Comparison of ENCODE assay signal across 11 mouse cellular contexts in genomic region chr16:64758561-64759244, GRCm38 (mm10). TPM values are rescaled to one million over a fixed set of nuclear protein-coding genes. Genes with fewer than 3 reads are reported as not detected.
DNase-seq lines count a peak whose midpoint lies in the region; TF ChIP-seq lines count a peak whose summit lies in the region.
"Had no signal": no experiment of that assay in that cellular context is flagged by ENCODE, and none has a peak within 500 bp of the region (broad histone marks: within the 10 kb centered on the region; RNA-seq: fewer than 3 reads in every experiment).

No protein-coding gene starts in this region.

- peak overlapping the region; percentile 31; the same call in 1 of the 2 replicates for H3K27ac ChIP-seq in spleen, adult 2 months (ENCODE audit: insufficient read depth, low read length)
- H3K27ac ChIP-seq: kidney, postnatal 0 days; neural tube, embryonic 15.5 days had no signal

- no peak for TF ChIP-seq CTCF in spleen, adult 2 months (IDR thresholded peaks at IDR 0.05; ENCODE audit: extremely low read depth, insufficient read depth, insufficient read length, insufficient replicate concordance)

- no peak for DNase-seq in spleen, adult 2 months (ENCODE audit: low read depth in 1 of 2, low spot score in 2 of 2)
- no peak for DNase-seq in spleen, postnatal 14 days (ENCODE audit: low spot score in 2 of 2)
- DNase-seq in brain, adult 2 months (ENCODE audit: low read depth, low spot score): peak; percentile 4
- DNase-seq in lung, postnatal 36 days: peak; percentile 73
- peak; percentile 26 for DNase-seq in thymus, postnatal 4 days
- DNase-seq in kidney, adult 9 months: no peak
- no peak for DNase-seq in urinary bladder, adult 18-20 months (ENCODE audit: low spot score in 2 of 2)
- DNase-seq: cerebellum, adult 9-10 months; gastrocnemius, postnatal 25 days had no signal

- peaks cover 4% of the 10 kb centered on the region; the same call in 1 of the 2 replicates for H3K4me1 ChIP-seq in spleen, adult 2 months (ENCODE audit: control insufficient read depth, insufficient read depth, insufficient read length)
- H3K4me1 ChIP-seq: neural tube, embryonic 15.5 days had no signal

- WGBS in spleen, adult 2 months: 10% methylated on average over 6 of the region's 6 CpGs

- H3K4me3 ChIP-seq in spleen, adult 2 months (ENCODE audit: extremely low read depth, insufficient read depth, insufficient read length): no peak overlapping the region
- H3K4me3 ChIP-seq: neural tube, embryonic 15.5 days had no signal

- H3K36me3 ChIP-seq in spleen, adult 2 months (ENCODE audit: control insufficient read depth, insufficient read depth, low read length): peaks cover 4% of the 10 kb centered on the region

- TF ChIP-seq POLR2A in spleen, adult 2 months (IDR thresholded peaks at IDR 0.05; ENCODE audit: low read depth, low read length): no peak

- no peaks in the 10 kb centered on the region for H3K27me3 ChIP-seq in spleen, adult 2 months (ENCODE audit: control insufficient read depth, insufficient read depth, low read length)
- H3K27me3 ChIP-seq: neural tube, embryonic 15.5 days had no signal

RNA-seq across cellular contexts. Expression of gene 4930453N24Rik, which starts 12.3 kb away (rescaled TPM):
- 2.5 and 2.9 TPM in 2 replicates for polyA plus RNA-seq in spleen, adult 2 months (2012; rRNA removed)

Comparison
In these comparisons a context has a peak if more than half of its experiments do, and no peak if none do; other contexts are left out.
1. DNase-seq: peak in brain, adult 2 months (single experiment), lung, postnatal 36 days (single experiment) and thymus, postnatal 4 days (single experiment); none in spleen, adult 2 months (0 of 2), spleen, postnatal 14 days (0 of 2), kidney, adult 9 months (single experiment) and urinary bladder, adult 18-20 months (0 of 2).